Mouse (Mus musculus) hindbrain, embryonic 14.5 days (tissue): ENCODE measurements around the gene Gpr132. TPM values are rescaled to one million over a fixed set of nuclear protein-coding genes. Genes with fewer than 3 reads are reported as not detected.
"Not testable (repeated sequence)": the region's sequence is repeated elsewhere in the genome, so short reads cannot be mapped to it uniquely, and the experiment has no call there.

Experiments
- ATAC-seq: fragments of 200-750 bp; cut with Nextera tagmentation; 2 replicates; pipeline ENCODE4 v1.8.0; 2017; ENCODE audit warnings: moderate number of reproducible peaks, mild to moderate bottlenecking, moderate TSS enrichment, moderate library complexity; ENCODE audit not compliant: low FRiP score
- DNase-seq: peaks from one replicate; pipeline ENCODE4 v3.0.0-alpha.2; 2015; ENCODE audit warnings: low spot score
- H3K27ac ChIP-seq: fragments of 300-500 bp; sonication (generic); 2 replicates; pipeline ENCODE4 v1.5.1; 2014; ENCODE audit warnings: mild to moderate bottlenecking, moderate library complexity
- H3K27me3 ChIP-seq: fragments of 300-500 bp; sonication (generic); 2 replicates; pipeline ENCODE4 v1.6.1; 2014; ENCODE audit warnings: mild to moderate bottlenecking, low read length, mixed read lengths; ENCODE audit not compliant: control insufficient read depth, insufficient read depth
- H3K36me3 ChIP-seq: fragments of 300-500 bp; sonication (generic); replicated peaks from 2 replicates; pipeline ENCODE4 v1.6.1; 2014; ENCODE audit not compliant: control insufficient read depth, insufficient read depth
- H3K4me1 ChIP-seq: fragments of 300-500 bp; sonication (generic); replicated peaks from 2 replicates; pipeline ENCODE4 v1.6.1; 2014; ENCODE audit warnings: antibody characterized with exemption, low read length, mixed read lengths; ENCODE audit not compliant: control insufficient read depth, insufficient read depth
- H3K4me2 ChIP-seq: fragments of 300-500 bp; sonication (generic); replicated peaks from 2 replicates; pipeline ENCODE4 v1.6.1; 2014; ENCODE audit warnings: mild to moderate bottlenecking, moderate library complexity
- H3K4me3 ChIP-seq: fragments of 300-500 bp; sonication (generic); replicated peaks from 2 replicates; pipeline ENCODE4 v1.5.1; 2014; ENCODE audit warnings: mild to moderate bottlenecking, low read length
- H3K9ac ChIP-seq: fragments of 300-500 bp; sonication (generic); 2 replicates; pipeline ENCODE4 v1.6.1; 2014
- H3K9me3 ChIP-seq: fragments of 300-500 bp; sonication (generic); 2 replicates; pipeline ENCODE4 v1.6.1; 2016; ENCODE audit warnings: low read length; ENCODE audit not compliant: control insufficient read depth
- WGBS: fragments of 180-500 bp; shearing (Covaris S2); extraction: QIAGEN DNeasy Blood & Tissue Kit; methylation state at CpG from one replicate; pipeline ENCODE4 v1.1.7; 2014; 5-methylcytosine and 5-hydroxymethylcytosine counted together
- polyA plus RNA-seq: library from polyadenylated mRNA; unstranded; fragments of >200 nt; fragmentation: Nextera tagmentation; extraction: Ambion mirVana; gene quantifications from 2 replicates; pipeline ENCODE4 v1.2.1, GENCODE M21; 2014

Gpr132 gene
- polyA plus RNA-seq, 1 experiment from 2014 or later: not detected

- ATAC-seq: no peak
- Histone ChIP-seq H3K27ac (no peak overlapping the region), H3K27me3 (no peaks in the 10 kb centered on the region), H3K9ac (no peak overlapping the region), H3K9me3 (no peaks in the 10 kb centered on the region), H3K4me2 (no peak overlapping the region), H3K36me3 (no peaks in the 10 kb centered on the region), H3K4me1 (no peaks in the 10 kb centered on the region), H3K4me3 (no peak overlapping the region)
- WGBS: 81% methylated on average over 11 of the region's 11 CpGs
- no peak for DNase-seq
Observed at GRCm38 (mm10) chr12:112849235-112850022, 18.6 kb downstream of the Gpr132 start.

- DNase-seq (no peak), ATAC-seq (no peak)
- no peaks in the 10 kb centered on the region for H3K27me3 ChIP-seq
- H3K4me1 ChIP-seq: no peaks in the 10 kb centered on the region
- H3K27ac ChIP-seq: no peak overlapping the region
- H3K9ac ChIP-seq: no peak overlapping the region
- 95% methylated on average over 2 of the region's 2 CpGs for WGBS
- H3K9me3 ChIP-seq: no peaks in the 10 kb centered on the region
- no peak overlapping the region for H3K4me3 ChIP-seq
- H3K4me2 ChIP-seq: no peak overlapping the region
- H3K36me3 ChIP-seq: no peaks in the 10 kb centered on the region
Observed at GRCm38 (mm10) chr12:112847880-112848279, 20.1 kb downstream of the Gpr132 start.

GRCm38 (mm10) chr12:112843803-112844202 lies 24.2 kb downstream of the Gpr132 start:
- H3K4me3 ChIP-seq: no peak overlapping the region
- no peak; the same call in 1 of the 2 replicates for ATAC-seq
- H3K27me3 ChIP-seq: no peaks in the 10 kb centered on the region
- H3K27ac ChIP-seq: no peak overlapping the region
- DNase-seq: peak; percentile 86
- H3K9me3 ChIP-seq: 0 out of 2 replicates have a peak, but pooled peaks cover 1% of the 10 kb centered on the region
- H3K4me2 ChIP-seq: no peak overlapping the region
- no peaks in the 10 kb centered on the region for H3K4me1 ChIP-seq
- no peaks in the 10 kb centered on the region for H3K36me3 ChIP-seq
- WGBS: 12% methylated on average over 3 of the region's 3 CpGs
- no peak overlapping the region for H3K9ac ChIP-seq

GRCm38 (mm10) chr12:112842128-112842527 lies 25.9 kb downstream of the Gpr132 start:
- 93% methylated on average over 2 of the region's 2 CpGs for WGBS
- ATAC-seq: not testable (repeated sequence)

GRCm38 (mm10) chr12:112841338-112841892 lies 26.6 kb downstream of the Gpr132 start:
- not testable (repeated sequence) for H3K27me3 ChIP-seq, H3K9me3 ChIP-seq, H3K4me2 ChIP-seq, H3K36me3 ChIP-seq, DNase-seq, H3K4me1 ChIP-seq, H3K4me3 ChIP-seq, H3K27ac ChIP-seq, H3K9ac ChIP-seq, ATAC-seq
- 73% methylated on average over 4 of the region's 4 CpGs for WGBS

More at GRCm38 (mm10) chr12:112842128-112842527, 25.9 kb downstream of the Gpr132 start:
- not testable (repeated sequence) for H3K4me1 ChIP-seq, H3K9me3 ChIP-seq, H3K4me2 ChIP-seq, H3K27me3 ChIP-seq, DNase-seq, H3K36me3 ChIP-seq, H3K9ac ChIP-seq, H3K4me3 ChIP-seq, H3K27ac ChIP-seq

GRCm38 (mm10) chr12:112840209-112841086 lies 27.6 kb downstream of the Gpr132 start:
- WGBS: 86% methylated on average over 25 of the region's 25 CpGs
- Histone ChIP-seq H3K27ac (no peak overlapping the region), H3K4me3 (no peak overlapping the region), H3K4me1 (no peaks in the 10 kb centered on the region), H3K9ac (no peak overlapping the region), H3K4me2 (no peak overlapping the region), H3K36me3 (no peaks in the 10 kb centered on the region), H3K9me3 (0 out of 2 replicates have a peak, but pooled peaks cover 4% of the 10 kb centered on the region), H3K27me3 (no peaks in the 10 kb centered on the region)
- ATAC-seq (no peak), DNase-seq (no peak)

GRCm38 (mm10) chr12:112835046-112835445 lies 33.0 kb downstream of the Gpr132 start:
- no peak overlapping the region for H3K27ac ChIP-seq
- H3K9me3 ChIP-seq: 0 out of 2 replicates have a peak, but pooled peaks cover 4% of the 10 kb centered on the region
- no peaks in the 10 kb centered on the region for H3K27me3 ChIP-seq
- no peak overlapping the region for H3K9ac ChIP-seq
- H3K4me1 ChIP-seq: peaks cover 15% of the 10 kb centered on the region
- no peak for ATAC-seq
- no peak overlapping the region for H3K4me3 ChIP-seq
- no peak for DNase-seq
- H3K4me2 ChIP-seq: no peak overlapping the region
- H3K36me3 ChIP-seq: peaks cover 8% of the 10 kb centered on the region; the same call in 1 of the 2 replicates
- 75% methylated on average over 2 of the region's 2 CpGs for WGBS

GRCm38 (mm10) chr12:112833527-112833926 lies 34.5 kb downstream of the Gpr132 start:
- no peak for ATAC-seq
- WGBS: 84% methylated on average over 6 of the region's 6 CpGs
- Histone ChIP-seq H3K4me1 (peaks cover 15% of the 10 kb centered on the region), H3K4me2 (no peak overlapping the region), H3K9ac (no peak overlapping the region), H3K27ac (no peak overlapping the region), H3K9me3 (no peaks in the 10 kb centered on the region), H3K27me3 (no peaks in the 10 kb centered on the region), H3K4me3 (no peak overlapping the region), H3K36me3 (peaks cover 8% of the 10 kb centered on the region; the same call in 1 of the 2 replicates)
- DNase-seq: no peak

- Histone ChIP-seq H3K9ac (no peak overlapping the region), H3K9me3 (no peaks in the 10 kb centered on the region), H3K27me3 (no peaks in the 10 kb centered on the region), H3K4me3 (no peak overlapping the region), H3K36me3 (peaks cover 13% of the 10 kb centered on the region), H3K4me1 (peaks cover 25% of the 10 kb centered on the region), H3K27ac (no peak overlapping the region), H3K4me2 (no peak overlapping the region)
- DNase-seq: no peak
- WGBS: 93% methylated on average over 5 of the region's 5 CpGs
- ATAC-seq: no peak
Observed at GRCm38 (mm10) chr12:112832411-112832810, 35.6 kb downstream of the Gpr132 start.
